Mouse (Mus musculus): Measurements from ENCODE around the gene Uox. TPM values are rescaled to one million over a fixed set of nuclear protein-coding genes. Genes with fewer than 3 reads are reported as not detected.

The Uox gene
- total and polyA plus RNA-seq, 2 experiments from 2014 or later, result 0.10 to 4.5 TPM

DNA sequence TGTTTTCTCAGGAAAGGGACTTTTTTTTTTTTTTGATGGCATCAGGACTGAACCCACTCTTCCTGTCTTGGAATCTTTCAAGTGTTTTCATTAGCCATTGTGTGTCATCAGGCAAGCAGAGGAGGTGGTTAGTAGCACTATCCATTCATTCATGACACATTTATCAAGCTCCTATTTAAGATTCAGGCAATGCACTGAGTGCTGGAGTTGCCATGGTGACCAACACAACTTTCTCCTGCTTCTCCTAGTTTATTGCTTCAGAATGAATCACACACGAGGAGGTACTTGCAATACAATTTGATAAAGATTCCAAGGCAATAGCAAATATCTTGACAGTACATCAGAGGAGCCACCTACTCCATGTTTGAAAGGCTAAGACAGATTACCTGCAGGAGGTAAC lies 37.1 kb downstream of the Uox start:
- H3K9ac ChIP-seq (replicated peaks; ENCODE audit: low read depth, low read length), result no peak overlapping the region
- no peak for DNase-seq (ENCODE audit: low spot score)
- no peak for TF ChIP-seq CTCF (IDR thresholded peaks at IDR 0.05; ENCODE audit: low read depth)
- no peak for TF ChIP-seq EP300 (IDR thresholded peaks at IDR 0.05; ENCODE audit: low read depth)
- H3K9me3 ChIP-seq (replicated peaks; ENCODE audit: control insufficient read depth, low read length), result no peaks in the 10 kb centered on the region
- no peak overlapping the region for H3K27ac ChIP-seq (ENCODE audit: low read depth)
- 0 out of 2 replicates have a peak, but pooled peaks cover 4% of the 10 kb centered on the region for H3K4me1 ChIP-seq (ENCODE audit: control insufficient read depth, insufficient read depth)
- H3K4me3 ChIP-seq (ENCODE audit: low read depth, low read length), result no peak overlapping the region
- no peak overlapping the region for H3K4me2 ChIP-seq (ENCODE audit: low read depth, low read length)
- H3K36me3 ChIP-seq (replicated peaks; ENCODE audit: control insufficient read depth, insufficient read depth, low read length), result no peaks in the 10 kb centered on the region
- no peak for ATAC-seq (ENCODE audit: insufficient read depth, low read depth)
- H3K27me3 ChIP-seq (ENCODE audit: control insufficient read depth, insufficient read depth, low read length), result no peaks in the 10 kb centered on the region
- WGBS, result 32% methylated on average over 1 of the region's 1 CpGs

DNA sequence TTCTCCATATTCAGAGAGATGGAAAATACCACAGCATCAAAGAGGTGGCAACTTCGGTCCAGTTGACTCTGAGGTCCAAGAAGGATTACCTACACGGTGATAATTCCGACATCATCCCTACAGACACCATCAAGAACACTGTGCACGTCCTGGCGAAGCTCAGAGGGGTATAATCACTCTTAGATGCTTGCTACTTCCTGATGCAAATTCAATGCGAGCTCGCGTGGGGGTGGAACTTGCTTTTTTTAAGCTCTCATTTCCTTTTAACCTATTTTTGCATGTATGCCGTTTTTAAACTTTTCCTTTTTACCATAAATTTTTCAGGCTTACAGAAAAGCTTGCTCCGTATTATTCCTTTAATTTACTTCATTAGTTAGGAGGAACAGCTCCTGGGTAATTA lies 40.1 kb downstream of the Uox start:
- 68% methylated on average over 10 of the region's 10 CpGs for WGBS

GRCm38 (mm10) chr3:146611261-146611660 lies 41.0 kb downstream of the Uox start:
- Histone ChIP-seq H3K9me3 (replicated peaks; ENCODE audit: control insufficient read depth, low read length) (no peaks in the 10 kb centered on the region), H3K27me3 (ENCODE audit: control insufficient read depth, insufficient read depth, low read length) (no peaks in the 10 kb centered on the region), H3K9ac (replicated peaks; ENCODE audit: low read depth, low read length) (no peak overlapping the region), H3K4me1 (ENCODE audit: control insufficient read depth, insufficient read depth) (0 out of 2 replicates have a peak, but pooled peaks cover 4% of the 10 kb centered on the region), H3K27ac (ENCODE audit: low read depth) (no peak overlapping the region), H3K4me2 (ENCODE audit: low read depth, low read length) (no peak overlapping the region), H3K36me3 (replicated peaks; ENCODE audit: control insufficient read depth, insufficient read depth, low read length) (no peaks in the 10 kb centered on the region), H3K4me3 (ENCODE audit: low read depth, low read length) (no peak overlapping the region)
- 81% methylated on average over 4 of the region's 4 CpGs for WGBS
- TF ChIP-seq EP300 (IDR thresholded peaks at IDR 0.05; ENCODE audit: low read depth) (no peak), CTCF (IDR thresholded peaks at IDR 0.05; ENCODE audit: low read depth) (no peak)
- DNase-seq (ENCODE audit: low spot score) (no peak), ATAC-seq (ENCODE audit: insufficient read depth, low read depth) (no peak)

More for the DNA sequence above, 40.1 kb downstream of the Uox start:
- Histone ChIP-seq H3K4me1 (ENCODE audit: control insufficient read depth, insufficient read depth) (0 out of 2 replicates have a peak, but pooled peaks cover 4% of the 10 kb centered on the region), H3K4me3 (ENCODE audit: low read depth, low read length) (no peak overlapping the region), H3K9me3 (replicated peaks; ENCODE audit: control insufficient read depth, low read length) (no peaks in the 10 kb centered on the region), H3K4me2 (ENCODE audit: low read depth, low read length) (no peak overlapping the region), H3K9ac (replicated peaks; ENCODE audit: low read depth, low read length) (no peak overlapping the region), H3K36me3 (replicated peaks; ENCODE audit: control insufficient read depth, insufficient read depth, low read length) (no peaks in the 10 kb centered on the region), H3K27me3 (ENCODE audit: control insufficient read depth, insufficient read depth, low read length) (no peaks in the 10 kb centered on the region), H3K27ac (ENCODE audit: low read depth) (no peak overlapping the region)
- no peak for DNase-seq (ENCODE audit: low spot score)
- no peak for ATAC-seq (ENCODE audit: insufficient read depth, low read depth)
- no peak for TF ChIP-seq CTCF (IDR thresholded peaks at IDR 0.05; ENCODE audit: low read depth)
- no peak for TF ChIP-seq EP300 (IDR thresholded peaks at IDR 0.05; ENCODE audit: low read depth)

- 57% methylated on average over 4 of the region's 4 CpGs for WGBS
- no peak for DNase-seq (ENCODE audit: low spot score)
Measured at GRCm38 (mm10) chr3:146611821-146612220, 41.6 kb downstream of the Uox start.

GRCm38 (mm10) chr3:146615496-146615895 lies 45.3 kb downstream of the Uox start, which contains the start of gene Dnase2b:
Gene Dnase2b, minus strand, starts transcription at chr3:146615596.
- ATAC-seq (ENCODE audit: insufficient read depth, low read depth), result no peak
- H3K4me1 ChIP-seq (ENCODE audit: control insufficient read depth, insufficient read depth), result 0 out of 2 replicates have a peak, but pooled peaks cover 10% of the 10 kb centered on the region
- no peak within 1 kb of the TSS for H3K27ac ChIP-seq (ENCODE audit: low read depth)
- H3K36me3 ChIP-seq (replicated peaks; ENCODE audit: control insufficient read depth, insufficient read depth, low read length), result no peaks in the 10 kb centered on the region
- no peak within 1 kb of the TSS for H3K4me2 ChIP-seq (ENCODE audit: low read depth, low read length)
- WGBS, result 82% methylated on average over 4 of the region's 4 CpGs
- H3K9me3 ChIP-seq (replicated peaks; ENCODE audit: control insufficient read depth, low read length), result no peaks in the 10 kb centered on the region
- H3K9ac ChIP-seq (replicated peaks; ENCODE audit: low read depth, low read length), result no peak within 1 kb of the TSS
- DNase-seq (ENCODE audit: low spot score), result no peak
- H3K27me3 ChIP-seq (ENCODE audit: control insufficient read depth, insufficient read depth, low read length), result no peaks in the 10 kb centered on the region
- TF ChIP-seq EP300 (IDR thresholded peaks at IDR 0.05; ENCODE audit: low read depth) (no peak), CTCF (IDR thresholded peaks at IDR 0.05; ENCODE audit: low read depth) (no peak)
- H3K4me3 ChIP-seq (ENCODE audit: low read depth, low read length), result no peak within 1 kb of the TSS

More at GRCm38 (mm10) chr3:146611821-146612220, 41.6 kb downstream of the Uox start:
- H3K4me1 ChIP-seq (ENCODE audit: control insufficient read depth, insufficient read depth), result 0 out of 2 replicates have a peak, but pooled peaks cover 4% of the 10 kb centered on the region
- H3K27me3 ChIP-seq (ENCODE audit: control insufficient read depth, insufficient read depth, low read length), result no peaks in the 10 kb centered on the region
- no peaks in the 10 kb centered on the region for H3K36me3 ChIP-seq (replicated peaks; ENCODE audit: control insufficient read depth, insufficient read depth, low read length)
- H3K27ac ChIP-seq (ENCODE audit: low read depth), result no peak overlapping the region
- H3K4me3 ChIP-seq (ENCODE audit: low read depth, low read length), result no peak overlapping the region
- TF ChIP-seq CTCF (IDR thresholded peaks at IDR 0.05; ENCODE audit: low read depth) (no peak), EP300 (IDR thresholded peaks at IDR 0.05; ENCODE audit: low read depth) (no peak)
- H3K9me3 ChIP-seq (replicated peaks; ENCODE audit: control insufficient read depth, low read length), result no peaks in the 10 kb centered on the region
- H3K4me2 ChIP-seq (ENCODE audit: low read depth, low read length), result no peak overlapping the region
- no peak overlapping the region for H3K9ac ChIP-seq (replicated peaks; ENCODE audit: low read depth, low read length)
- no peak for ATAC-seq (ENCODE audit: insufficient read depth, low read depth)
